Mouse (Mus musculus) forebrain, embryonic 12.5 days (tissue): ENCODE measurements around the gene 4930412O13Rik. TPM values are rescaled to one million over a fixed set of nuclear protein-coding genes. Genes with fewer than 3 reads are reported as not detected.

Experiments used
- ATAC-seq: fragments of 200-750 bp; cut with Nextera tagmentation; 2 replicates; pipeline ENCODE4 v1.8.0; 2017; ENCODE audit warnings: moderate TSS enrichment; ENCODE audit not compliant: low FRiP score
- H3K27ac ChIP-seq: fragments of 300-500 bp; sonication (generic); 2 replicates; pipeline ENCODE4 v1.5.1; 2016; ENCODE audit warnings: mild to moderate bottlenecking
- H3K27me3 ChIP-seq: fragments of 300-500 bp; sonication (generic); 2 replicates; pipeline ENCODE4 v1.6.1; 2016; ENCODE audit warnings: mild to moderate bottlenecking
- H3K36me3 ChIP-seq: fragments of 300-500 bp; sonication (generic); replicated peaks from 2 replicates; pipeline ENCODE4 v1.6.1; 2016; ENCODE audit warnings: mild to moderate bottlenecking
- H3K4me1 ChIP-seq: fragments of 300-500 bp; sonication (generic); 2 replicates; pipeline ENCODE4 v1.6.1; 2016
- H3K4me2 ChIP-seq: fragments of 300-500 bp; sonication (generic); 2 replicates; pipeline ENCODE4 v1.6.1; 2016; ENCODE audit warnings: mild to moderate bottlenecking, moderate library complexity
- H3K4me3 ChIP-seq: fragments of 300-500 bp; sonication (generic); replicated peaks from 2 replicates; pipeline ENCODE4 v1.5.1; 2016; ENCODE audit warnings: mild to moderate bottlenecking
- H3K9ac ChIP-seq: fragments of 300-500 bp; sonication (generic); 2 replicates; pipeline ENCODE4 v1.6.1; 2016; ENCODE audit warnings: mild to moderate bottlenecking
- H3K9me3 ChIP-seq: fragments of 300-500 bp; sonication (generic); 2 replicates; pipeline ENCODE4 v1.6.1; 2016
- WGBS: fragments of 180-500 bp; shearing (Covaris S2); methylation state at CpG from one replicate; pipeline ENCODE4 v1.1.7; 2016; 5-methylcytosine and 5-hydroxymethylcytosine counted together
- polyA plus RNA-seq: library from polyadenylated mRNA; unstranded; fragments of >200 nt; fragmentation: Nextera tagmentation; extraction: Ambion mirVana; gene quantifications from 2 replicates; pipeline ENCODE4 v1.2.1, GENCODE M21; 2016

Gene 4930412O13Rik
- polyA plus RNA-seq, 1 experiment from 2014 or later, result 0.45 TPM

DNA sequence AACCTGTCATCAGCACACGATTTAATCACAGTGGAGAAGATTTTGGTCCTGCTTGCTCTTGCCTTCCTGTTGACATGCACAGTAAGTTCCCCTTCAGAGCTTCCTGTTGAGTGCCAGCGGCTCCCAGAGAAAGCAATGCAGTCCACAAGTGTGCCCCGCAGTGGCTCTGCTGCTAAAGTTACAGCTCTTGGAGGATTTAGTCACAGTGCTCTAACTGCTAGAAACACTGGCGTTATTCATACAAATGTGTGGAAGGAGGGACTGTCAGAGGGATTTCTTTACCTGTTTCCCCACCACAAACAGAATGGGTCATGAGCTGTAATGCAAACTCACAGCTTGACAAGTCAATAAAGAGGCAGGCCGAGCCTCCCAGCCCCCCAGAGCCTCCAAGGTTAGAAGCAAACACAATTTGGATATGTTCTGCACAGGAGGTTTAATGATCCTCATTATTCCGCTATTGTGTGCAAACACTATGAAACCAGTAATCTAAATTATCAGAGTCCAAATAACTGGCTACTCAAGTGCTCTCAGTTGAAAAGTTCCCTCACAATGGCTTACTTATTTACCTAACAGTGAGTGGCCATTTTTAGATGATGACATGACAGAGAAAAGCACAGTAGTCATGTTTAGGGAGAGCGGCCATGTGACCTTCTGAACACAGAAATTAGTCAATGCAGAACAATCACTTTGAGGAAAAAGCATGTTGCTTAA, 45.3 kb downstream of the 4930412O13Rik start:
- Histone ChIP-seq H3K27me3 (peaks cover 17% of the 10 kb centered on the region), H3K4me3 (no peak overlapping the region), H3K9me3 (no peaks in the 10 kb centered on the region), H3K4me2 (no peak overlapping the region), H3K9ac (no peak overlapping the region), H3K36me3 (0 out of 2 replicates have a peak, but pooled peaks cover 5% of the 10 kb centered on the region), H3K4me1 (peaks cover 7% of the 10 kb centered on the region), H3K27ac (0 out of 2 replicates have a peak overlapping the region, but pooled peaks have one; percentile 25)
- ATAC-seq, result 0 out of 2 replicates have a peak, but pooled peaks have one; percentile 36
- 22% methylated on average over 7 of the region's 7 CpGs for WGBS

GRCm38 (mm10) chr2:9926905-9927283, 45.8 kb downstream of the 4930412O13Rik start:
- H3K27ac ChIP-seq, result no peak overlapping the region
- peaks cover 7% of the 10 kb centered on the region for H3K4me1 ChIP-seq
- 0 out of 2 replicates have a peak, but pooled peaks cover 5% of the 10 kb centered on the region for H3K36me3 ChIP-seq
- no peak overlapping the region for H3K9ac ChIP-seq
- H3K9me3 ChIP-seq, result no peaks in the 10 kb centered on the region
- peaks cover 17% of the 10 kb centered on the region for H3K27me3 ChIP-seq
- ATAC-seq, result no peak
- H3K4me2 ChIP-seq, result no peak overlapping the region
- no peak overlapping the region for H3K4me3 ChIP-seq
- WGBS, result 65% methylated on average over 4 of the region's 4 CpGs

Other genes with a start within 250 kb of the 4930412O13Rik start
- 0.50 TPM in 1 of 2 replicates, not detected in the other for gene 9230102O04Rik, start 8.3 kb downstream of the 4930412O13Rik start, polyA plus RNA-seq
- 3.2 and 10.9 TPM in 2 replicates for gene Gata3, start 8.8 kb downstream of the 4930412O13Rik start, polyA plus RNA-seq
- gene Taf3, start 167.3 kb downstream of the 4930412O13Rik start, polyA plus RNA-seq, result 17.3 and 18.4 TPM in 2 replicates
- gene Atp5c1, start 199.3 kb downstream of the 4930412O13Rik start, polyA plus RNA-seq, result 465 and 477 TPM in 2 replicates
- 44.2 and 44.9 TPM in 2 replicates for gene Kin, start 199.3 kb downstream of the 4930412O13Rik start, polyA plus RNA-seq